Mouse (Mus musculus) cerebellum, postnatal 25 days (tissue): ENCODE measurements around the gene Ttpal.
A peak's percentile ranks its signal among the peaks of the same experiment; 100 is the strongest.

Experiments used
- DNase-seq, 2 experiments: peaks; one replicate each; pipeline ENCODE4 v3.0.0; 2021; ENCODE audit warnings: mixed read lengths in 2 of 2

The Ttpal gene

GRCm38 (mm10) chr2:163602101-163602971 is at the start of gene Ttpal:
Gene Ttpal, plus strand, starts transcription at chr2:163602314.
- DNase-seq = peak; percentile 88 to 93

GRCm38 (mm10) chr2:163552518-163552929 is 49.6 kb upstream of the Ttpal start:
- DNase-seq = no peak

GRCm38 (mm10) chr2:163554425-163554982 is 47.6 kb upstream of the Ttpal start:
- no peak for DNase-seq

GRCm38 (mm10) chr2:163554996-163555395 is 47.1 kb upstream of the Ttpal start:
- DNase-seq = no peak

GRCm38 (mm10) chr2:163555417-163555816 is 46.7 kb upstream of the Ttpal start:
- DNase-seq = no peak

- DNase-seq = no peak
Observed at GRCm38 (mm10) chr2:163558548-163558947, 43.6 kb upstream of the Ttpal start.

GRCm38 (mm10) chr2:163559236-163559635 is 42.9 kb upstream of the Ttpal start:
- no peak for DNase-seq

GRCm38 (mm10) chr2:163560247-163560646 is 41.9 kb upstream of the Ttpal start:
- DNase-seq = no peak

- DNase-seq = no peak
Observed at GRCm38 (mm10) chr2:163561258-163561948, 40.7 kb upstream of the Ttpal start.

GRCm38 (mm10) chr2:163564646-163565045 is 37.5 kb upstream of the Ttpal start:
- no peak for DNase-seq

- no peak for DNase-seq
Observed at GRCm38 (mm10) chr2:163574321-163574720, 27.8 kb upstream of the Ttpal start.

GRCm38 (mm10) chr2:163575248-163575647 is 26.9 kb upstream of the Ttpal start:
- no peak for DNase-seq

GRCm38 (mm10) chr2:163577986-163578385 is 24.1 kb upstream of the Ttpal start:
- no peak for DNase-seq

GRCm38 (mm10) chr2:163580069-163580945 is 21.8 kb upstream of the Ttpal start:
- no peak for DNase-seq

- peak; percentile 40 to 54 for DNase-seq
Observed at GRCm38 (mm10) chr2:163583226-163584087, 18.7 kb upstream of the Ttpal start.

- DNase-seq = peak in 1 of 2 experiments; percentile 20
Observed at GRCm38 (mm10) chr2:163584088-163584426, 18.1 kb upstream of the Ttpal start.

- DNase-seq = peak in 1 of 2 experiments; percentile 40
Observed at GRCm38 (mm10) chr2:163586384-163587261, 15.5 kb upstream of the Ttpal start.

GRCm38 (mm10) chr2:163587506-163587905 is 14.6 kb upstream of the Ttpal start:
- DNase-seq = no peak

- no peak for DNase-seq
Observed at GRCm38 (mm10) chr2:163590211-163590610, 11.9 kb upstream of the Ttpal start.

- DNase-seq = no peak
Observed at GRCm38 (mm10) chr2:163590996-163591395, 11.1 kb upstream of the Ttpal start.

GRCm38 (mm10) chr2:163592084-163592483 is 10.0 kb upstream of the Ttpal start:
- peak in 1 of 2 experiments; percentile 48 for DNase-seq
